Mouse (Mus musculus) 3T3-L1 (cell line): ENCODE data around the gene Nucks1.

Experiments used
- DNase-seq: peaks from one replicate; pipeline ENCODE4 v3.0.0-alpha.2; 2015; ENCODE audit warnings: low read depth, low spot score

Gene Nucks1

GRCm38 (mm10) chr1:131965818-131966217 lies 55.5 kb downstream of the Nucks1 start:
- no peak for DNase-seq

DNA sequence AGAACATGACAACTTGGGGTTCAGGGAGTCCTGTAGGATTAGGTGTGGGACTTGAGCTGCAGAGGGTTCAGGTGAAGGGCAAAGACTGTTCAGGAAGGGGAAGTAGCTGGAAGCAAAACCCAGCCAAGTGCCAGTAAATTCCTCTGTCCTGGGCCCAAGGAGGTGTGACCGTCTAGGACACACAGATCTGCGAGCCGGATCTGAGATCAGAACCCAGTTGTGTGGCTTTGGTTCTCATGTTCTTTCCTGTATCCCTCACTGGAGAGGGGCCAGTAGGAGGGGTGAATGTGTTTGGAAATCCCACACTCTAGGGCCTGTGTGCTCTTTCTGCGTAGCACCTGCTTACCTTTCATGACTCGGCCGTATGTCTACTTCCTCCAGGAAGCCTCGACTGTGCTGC lies 57.0 kb downstream of the Nucks1 start:
- DNase-seq = no peak

DNA sequence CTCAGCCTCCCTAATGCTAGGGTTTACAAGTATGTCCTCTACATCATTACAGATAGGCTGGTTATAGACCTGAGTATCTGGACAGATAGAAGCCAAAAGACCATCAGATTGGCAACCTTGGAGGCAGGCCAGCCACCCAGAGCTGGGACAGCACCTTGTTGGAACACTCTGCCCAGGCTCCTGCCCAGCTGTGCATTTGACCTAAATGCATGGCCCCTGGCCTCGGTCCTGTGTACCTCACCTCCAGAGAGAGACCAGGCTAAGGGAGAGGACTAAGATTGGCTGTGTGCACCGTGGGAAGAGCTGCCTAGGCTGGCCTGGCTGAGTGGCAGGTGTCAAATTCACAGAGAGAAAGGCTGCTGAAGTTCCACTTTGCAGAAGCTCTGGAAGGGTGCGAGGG lies 58.2 kb downstream of the Nucks1 start:
- no peak for DNase-seq

DNA sequence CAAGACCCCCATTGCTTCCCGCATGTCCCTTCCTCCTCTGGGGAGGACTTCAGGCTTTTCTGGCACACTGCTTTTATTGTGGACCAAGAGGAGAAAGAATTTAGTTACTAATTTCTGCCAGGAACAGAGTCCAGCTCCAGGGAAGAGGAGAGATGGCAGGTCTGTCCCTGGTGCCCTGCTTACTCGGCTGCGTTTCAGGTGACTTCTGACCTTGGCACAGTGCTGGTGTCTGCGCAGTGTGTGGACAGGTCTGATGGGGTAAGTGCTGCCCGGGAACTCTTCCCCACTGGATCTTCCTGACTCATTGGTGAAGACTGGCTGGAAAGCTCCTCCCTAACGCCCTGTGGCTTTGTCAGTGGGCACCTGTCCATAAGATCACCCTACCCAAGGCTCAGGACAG lies 58.6 kb downstream of the Nucks1 start:
- DNase-seq = no peak

- no peak for DNase-seq
These were observed 59.5 kb downstream of the Nucks1 start for GRCm38 (mm10) chr1:131969825-131970224.

DNA sequence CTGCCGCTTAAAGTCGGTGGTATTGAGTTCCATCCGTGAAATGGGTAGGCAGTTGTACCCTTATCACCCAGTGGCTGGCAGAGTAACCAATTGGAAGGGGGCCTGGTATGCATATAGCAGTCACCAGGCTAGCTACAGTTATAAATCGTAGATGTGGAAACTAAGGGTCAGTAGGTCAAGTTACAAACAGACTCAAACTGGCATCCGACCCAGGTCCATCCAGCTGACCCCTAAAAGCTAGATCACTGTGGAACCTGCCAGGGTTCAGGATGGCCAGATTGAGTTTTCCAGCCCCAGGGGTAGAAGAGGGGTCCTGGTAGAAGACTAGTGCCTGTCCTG lies 60.0 kb downstream of the Nucks1 start:
- DNase-seq = no peak

- no peak for DNase-seq
These were observed 60.6 kb downstream of the Nucks1 start for GRCm38 (mm10) chr1:131970661-131971520.

DNA sequence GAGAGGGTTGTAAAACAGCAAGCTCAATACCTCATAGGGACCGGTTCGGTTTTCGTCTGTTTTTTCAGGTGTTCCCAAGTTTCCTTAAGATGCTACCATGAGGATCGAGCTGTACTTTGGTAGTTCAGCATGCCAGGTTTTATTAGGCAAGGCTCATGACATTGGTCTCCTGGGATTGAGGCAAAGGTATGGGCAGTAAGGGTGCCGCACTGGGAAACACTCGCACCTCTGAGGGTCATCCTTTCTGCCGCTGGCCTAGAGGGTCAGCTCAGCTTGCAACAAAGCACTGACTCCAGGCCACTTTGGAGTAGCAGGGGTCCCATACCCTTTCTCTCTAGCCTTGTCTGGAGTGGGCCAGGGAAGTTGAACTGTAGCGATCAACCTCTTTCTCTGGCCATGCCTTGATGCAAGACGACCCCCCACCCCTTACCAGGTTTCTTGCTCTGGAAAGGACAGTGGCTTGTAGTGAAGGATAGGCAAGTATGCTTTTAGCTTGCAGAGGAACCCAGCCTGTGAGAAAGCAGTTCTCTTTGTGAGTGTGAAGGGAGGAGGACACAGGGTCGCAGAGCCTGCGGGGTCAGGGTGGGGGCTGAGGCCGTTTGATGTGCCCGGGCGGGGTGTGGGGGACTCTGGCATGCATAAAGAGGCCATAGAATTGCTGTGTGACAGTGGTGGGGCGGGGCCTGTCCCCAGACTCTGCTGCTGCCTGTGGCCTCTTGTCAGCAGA lies 61.6 kb downstream of the Nucks1 start:
- no peak for DNase-seq

DNA sequence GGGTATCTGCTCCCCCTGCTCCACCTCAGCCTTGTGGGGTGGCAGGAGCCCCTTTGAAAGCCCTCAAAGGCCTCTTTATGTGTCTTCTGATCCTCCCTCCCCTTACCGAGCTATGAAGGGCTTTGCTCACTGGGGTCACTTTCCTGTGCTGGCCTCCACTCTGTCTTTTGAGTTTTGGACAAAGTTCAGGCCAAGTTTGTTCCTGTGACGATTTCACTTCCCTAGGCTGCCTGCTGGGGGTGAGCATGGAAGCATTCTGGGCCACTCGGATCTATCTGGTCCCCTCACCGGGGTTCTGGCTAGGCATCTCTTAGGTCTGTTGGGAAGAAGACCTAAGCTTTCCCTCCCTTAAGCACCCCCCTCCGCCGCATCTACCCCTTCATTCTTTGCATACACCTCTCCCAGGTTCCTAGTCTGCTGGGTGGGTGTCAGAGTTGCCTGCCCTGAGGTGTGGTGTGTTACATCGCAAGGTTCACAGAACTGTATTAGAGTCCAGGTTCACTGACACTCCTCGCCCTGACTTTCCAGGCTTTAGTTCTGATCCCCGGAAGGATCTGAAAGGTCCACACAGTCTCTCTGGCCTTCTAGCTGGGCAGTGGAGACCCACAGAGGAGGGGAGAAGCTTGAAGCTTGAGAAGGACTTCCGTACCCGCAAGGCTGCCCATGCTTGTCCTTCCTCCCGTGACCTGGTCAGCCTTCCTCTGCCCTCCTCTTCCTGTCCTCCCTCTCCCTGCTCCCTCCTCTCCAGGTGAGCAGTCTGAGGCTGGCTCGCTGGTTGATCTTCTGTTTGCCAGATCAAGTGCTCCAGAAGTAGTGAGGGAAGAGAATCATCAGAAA lies 62.4 kb downstream of the Nucks1 start:
- DNase-seq = no peak

DNA sequence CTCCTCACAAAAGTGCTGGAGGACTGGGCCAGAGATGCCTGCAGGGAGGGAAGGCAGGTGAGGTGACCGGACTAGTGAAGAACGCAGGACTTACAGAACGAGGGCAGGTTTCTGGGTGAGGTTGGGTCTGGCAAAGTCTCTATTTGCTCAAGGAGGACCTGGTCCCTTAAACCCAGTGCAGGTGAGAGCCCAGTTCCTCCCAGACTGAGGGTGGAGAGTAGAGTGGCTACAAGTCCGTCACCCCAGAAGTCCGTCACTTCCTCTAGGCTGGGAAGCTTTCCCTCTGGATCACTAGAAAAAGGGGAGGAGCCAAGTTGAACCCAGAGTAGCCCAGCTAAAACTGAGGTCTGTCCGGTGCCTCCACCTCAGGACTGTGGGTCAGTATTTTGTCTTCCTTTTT lies 63.7 kb downstream of the Nucks1 start:
- no peak for DNase-seq

GRCm38 (mm10) chr1:131976886-131977285 lies 66.6 kb downstream of the Nucks1 start:
- no peak for DNase-seq

- DNase-seq = no peak
These were observed 70.1 kb downstream of the Nucks1 start for GRCm38 (mm10) chr1:131980471-131980870.

DNA sequence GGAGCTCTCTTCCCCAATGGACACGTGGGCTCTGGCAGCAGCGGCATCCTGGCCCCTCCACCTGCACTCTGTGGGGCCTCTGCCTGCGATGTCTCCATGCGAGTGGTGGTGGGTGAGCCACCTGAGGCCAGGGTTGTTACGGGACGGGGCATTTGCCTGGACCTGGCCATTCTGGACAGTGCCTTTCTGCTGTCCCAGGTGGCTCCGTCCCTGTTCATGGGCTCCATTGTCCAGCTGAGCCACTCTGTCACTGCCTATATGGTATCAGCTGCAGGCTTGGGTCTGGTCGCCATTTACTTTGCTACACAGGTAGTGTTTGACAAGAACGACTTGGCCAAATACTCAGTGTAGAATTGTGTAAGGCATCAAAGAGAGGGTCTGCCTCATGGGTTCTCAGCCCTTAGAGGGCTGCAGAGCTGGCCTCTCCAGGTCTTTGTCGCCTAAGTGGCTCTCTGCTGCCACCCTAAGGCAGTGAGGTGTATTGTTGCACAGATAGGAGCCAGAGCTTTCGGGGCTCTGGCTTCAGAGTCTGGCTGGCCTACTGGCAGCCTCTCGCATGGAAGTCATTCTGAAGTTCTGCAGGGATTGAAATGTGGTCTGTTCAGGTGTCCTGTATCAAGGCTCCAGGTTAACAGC lies 71.2 kb downstream of the Nucks1 start:
- peak; percentile 84 for DNase-seq

GRCm38 (mm10) chr1:131982907-131983306 lies 72.6 kb downstream of the Nucks1 start:
- DNase-seq = peak; percentile 84

DNA sequence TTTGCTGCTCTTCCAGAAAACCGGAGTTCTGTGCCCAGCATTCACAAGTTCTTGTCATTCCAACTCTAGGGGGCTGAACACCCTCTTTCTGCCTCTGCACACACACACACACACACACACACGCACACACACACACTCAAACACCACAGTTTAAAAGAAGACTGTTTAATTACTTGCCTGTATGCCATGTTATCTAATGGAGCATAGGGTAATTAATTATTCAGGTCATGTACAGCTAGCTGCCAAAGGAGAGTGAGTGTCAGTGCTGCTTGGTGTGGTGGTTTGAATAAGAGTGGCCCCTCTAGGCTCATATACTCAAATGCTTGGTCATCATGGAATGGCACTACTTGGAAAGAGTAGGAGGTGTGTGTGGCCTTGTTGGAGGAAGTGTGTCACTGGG lies 73.5 kb downstream of the Nucks1 start:
- DNase-seq = no peak
